16 mouse cellular contexts compared by ENCODE assay signal in genomic region chr13:78446726-78447031, GRCm38 (mm10).
DNase-seq lines count a peak whose midpoint lies in the region; ATAC-seq and TF ChIP-seq lines count a peak whose summit lies in the region.
"Had no signal": no experiment of that assay in that cellular context is flagged by ENCODE, and none has a peak within 500 bp of the region (broad histone marks: within the 10 kb centered on the region; RNA-seq: fewer than 3 reads in every experiment).

No protein-coding gene starts in this region.

- H3K27me3 ChIP-seq in forebrain, embryonic 10.5 days (ENCODE audit: poor library complexity, severe bottlenecking), result peaks cover 23% of the 10 kb centered on the region
- H3K27me3 ChIP-seq in forebrain, embryonic 13.5 days, result peaks cover 5% of the 10 kb centered on the region; the same call in 1 of the 2 replicates
- H3K27me3 ChIP-seq in hindbrain, embryonic 16.5 days (replicated peaks; ENCODE audit: control insufficient read depth, insufficient read depth, low read length), result no peaks in the 10 kb centered on the region
- no peaks in the 10 kb centered on the region for H3K27me3 ChIP-seq in midbrain, embryonic 14.5 days (ENCODE audit: control insufficient read depth, insufficient read depth, low read length)
- H3K27me3 ChIP-seq in heart, adult 2 months (ENCODE audit: control insufficient read depth, insufficient read depth, low read length), result no peaks in the 10 kb centered on the region
- H3K27me3 ChIP-seq: embryonic facial prominence, embryonic 13.5 days; liver, embryonic 13.5 days had no signal

- TF ChIP-seq CTCF in heart, adult 2 months (IDR thresholded peaks at IDR 0.05), result no peak

- no peak for TF ChIP-seq EP300 in heart, adult 2 months (IDR thresholded peaks at IDR 0.05; ENCODE audit: insufficient read depth, low read depth, low read length)

- H3K36me3 ChIP-seq in forebrain, embryonic 10.5 days (replicated peaks), result no peaks in the 10 kb centered on the region
- no peaks in the 10 kb centered on the region for H3K36me3 ChIP-seq in forebrain, embryonic 13.5 days (ENCODE audit: poor library complexity, severe bottlenecking)
- H3K36me3 ChIP-seq in hindbrain, embryonic 16.5 days (ENCODE audit: control insufficient read depth, insufficient read depth, low read length), result no peaks in the 10 kb centered on the region
- no peaks in the 10 kb centered on the region for H3K36me3 ChIP-seq in midbrain, embryonic 14.5 days (ENCODE audit: control insufficient read depth, insufficient read depth, low read length)
- no peaks in the 10 kb centered on the region for H3K36me3 ChIP-seq in heart, adult 2 months (ENCODE audit: control insufficient read depth, insufficient read depth, low read length)
- H3K36me3 ChIP-seq: embryonic facial prominence, embryonic 13.5 days; G1E; liver, embryonic 13.5 days had no signal

- peak overlapping the region; percentile 25; the same call in 1 of the 2 replicates for H3K4me3 ChIP-seq in forebrain, embryonic 10.5 days
- peak overlapping the region; percentile 18 for H3K4me3 ChIP-seq in forebrain, embryonic 13.5 days
- H3K4me3 ChIP-seq in hindbrain, embryonic 16.5 days (ENCODE audit: low read length), result peak overlapping the region; percentile 19; the same call in 1 of the 2 replicates
- peak overlapping the region; percentile 7 for H3K4me3 ChIP-seq in midbrain, embryonic 14.5 days (replicated peaks; ENCODE audit: low read depth, low read length)
- no peak overlapping the region for H3K4me3 ChIP-seq in heart, adult 2 months
- H3K4me3 ChIP-seq: embryonic facial prominence, embryonic 13.5 days; liver, embryonic 13.5 days had no signal

- no peak overlapping the region for H3K9ac ChIP-seq in forebrain, embryonic 13.5 days
- no peak overlapping the region for H3K9ac ChIP-seq in hindbrain, embryonic 16.5 days (ENCODE audit: low read depth, low read length)
- 0 out of 2 replicates have a peak overlapping the region, but pooled peaks have one; percentile 5 for H3K9ac ChIP-seq in midbrain, embryonic 14.5 days (replicated peaks; ENCODE audit: low read length)
- no peak overlapping the region for H3K9ac ChIP-seq in heart, adult 2 months (ENCODE audit: low read depth, low read length)
- H3K9ac ChIP-seq: embryonic facial prominence, embryonic 13.5 days; liver, embryonic 13.5 days had no signal

- H3K27ac ChIP-seq in forebrain, embryonic 10.5 days, result peak overlapping the region; percentile 84
- H3K27ac ChIP-seq in forebrain, embryonic 13.5 days, result no peak overlapping the region; the same call in 1 of the 2 replicates
- no peak overlapping the region for H3K27ac ChIP-seq in hindbrain, embryonic 16.5 days (ENCODE audit: low read depth, low read length)
- no peak overlapping the region for H3K27ac ChIP-seq in midbrain, embryonic 14.5 days (replicated peaks; ENCODE audit: low read depth, low read length)
- no peak overlapping the region for H3K27ac ChIP-seq in heart, adult 2 months
- H3K27ac ChIP-seq: embryonic facial prominence, embryonic 13.5 days; liver, embryonic 13.5 days had no signal

- DNase-seq in forebrain, embryonic 10.5 days (ENCODE audit: extremely low spot score, low spot score), result no peak
- DNase-seq in midbrain, embryonic 14.5 days, result no peak
- DNase-seq in right cerebral cortex, adult 18-20 months, result no peak
- DNase-seq in layer of hippocampus, postnatal 14 days (ENCODE audit: low spot score in 2 of 2), result no peak
- DNase-seq in T-cell, adult 2 months (ENCODE audit: low spot score), result no peak
- no peak for DNase-seq in heart, adult 2 months
- DNase-seq: adrenal gland, adult 8-10 months; cerebellum, adult 18-20 months; gastrocnemius, postnatal 25 days; kidney, adult 2 months; liver, embryonic 13.5 days; thymus, postnatal 36 days had no signal

- H3K4me1 ChIP-seq in forebrain, embryonic 10.5 days, result peaks cover 77% of the 10 kb centered on the region
- peaks cover 46% of the 10 kb centered on the region for H3K4me1 ChIP-seq in forebrain, embryonic 13.5 days
- peaks cover 6% of the 10 kb centered on the region for H3K4me1 ChIP-seq in hindbrain, embryonic 16.5 days (ENCODE audit: control insufficient read depth, insufficient read depth, low read depth, low read length)
- peaks cover 30% of the 10 kb centered on the region for H3K4me1 ChIP-seq in midbrain, embryonic 14.5 days (ENCODE audit: control insufficient read depth, insufficient read depth, low read length)
- H3K4me1 ChIP-seq in heart, adult 2 months (ENCODE audit: control insufficient read depth, insufficient read depth, low read length), result no peaks in the 10 kb centered on the region
- H3K4me1 ChIP-seq: liver, embryonic 13.5 days had no signal

- ATAC-seq in forebrain, embryonic 13.5 days, result peak; percentile 29; the same call in 1 of the 2 replicates
- ATAC-seq in hindbrain, embryonic 16.5 days, result 0 out of 2 replicates have a peak, but pooled peaks have one; percentile 28
- no peak for ATAC-seq in midbrain, embryonic 14.5 days (ENCODE audit: low FRiP score, low TSS enrichment)

- no peaks in the 10 kb centered on the region for H3K79me2 ChIP-seq in heart, adult 2 months (replicated peaks; ENCODE audit: control insufficient read depth, insufficient read depth, low read length)

- H3K9me3 ChIP-seq in forebrain, embryonic 10.5 days, result no peaks in the 10 kb centered on the region
- no peaks in the 10 kb centered on the region for H3K9me3 ChIP-seq in forebrain, embryonic 13.5 days (replicated peaks)
- no peaks in the 10 kb centered on the region for H3K9me3 ChIP-seq in hindbrain, embryonic 16.5 days (ENCODE audit: control insufficient read depth, low read length)
- no peaks in the 10 kb centered on the region for H3K9me3 ChIP-seq in midbrain, embryonic 14.5 days (ENCODE audit: control insufficient read depth, low read length)
- H3K9me3 ChIP-seq: embryonic facial prominence, embryonic 13.5 days; G1E; liver, embryonic 13.5 days had no signal

- no peak for TF ChIP-seq POLR2A in heart, adult 2 months (IDR thresholded peaks at IDR 0.05; ENCODE audit: insufficient read depth, low read depth, low read length)

- WGBS in forebrain, embryonic 10.5 days, result 46% methylated on average over 5 of the region's 5 CpGs
- WGBS in forebrain, embryonic 13.5 days, result 8% methylated on average over 5 of the region's 5 CpGs
- 56% methylated on average over 5 of the region's 5 CpGs for WGBS in hindbrain, embryonic 16.5 days
- 23% methylated on average over 5 of the region's 5 CpGs for WGBS in midbrain, embryonic 14.5 days
- WGBS in heart, adult 2 months, result 85% methylated on average over 5 of the region's 5 CpGs

- H3K4me2 ChIP-seq in forebrain, embryonic 13.5 days, result peak overlapping the region; percentile 49
- H3K4me2 ChIP-seq in hindbrain, embryonic 16.5 days (ENCODE audit: low read length), result peak overlapping the region; percentile 45
- H3K4me2 ChIP-seq in midbrain, embryonic 14.5 days (ENCODE audit: low read length), result peak overlapping the region; percentile 47
- H3K4me2 ChIP-seq: embryonic facial prominence, embryonic 13.5 days; liver, embryonic 13.5 days had no signal

- intact Hi-C loops in heart, adult 2 months (cut with DNase I), result no loop called here
